Mouse (Mus musculus): ENCODE measurements around the gene Cnpy2. TPM values are rescaled to one million over a fixed set of nuclear protein-coding genes. Genes with fewer than 3 reads are reported as not detected.
A peak's percentile ranks its signal among the peaks of the same experiment; 100 is the strongest.
"Not testable (repeated sequence)": the region's sequence is repeated elsewhere in the genome, so short reads cannot be mapped to it uniquely, and the experiment has no call there.

The Cnpy2 gene
- polyA plus RNA-seq, 1 experiment from 2014 or later, result 184 TPM

GRCm38 (mm10) chr10:128332358-128333249 lies 10.3 kb downstream of the Cnpy2 start:
- H3K36me3 ChIP-seq (ENCODE audit: control insufficient read depth, insufficient read depth); H3K27me3 ChIP-seq (ENCODE audit: control insufficient read depth, insufficient read depth, low read length); ATAC-seq (replicated peaks; ENCODE audit: extremely low read depth, insufficient read depth, low FRiP score); H3K4me3 ChIP-seq (ENCODE audit: low read length); H3K27ac ChIP-seq (ENCODE audit: low read length); H3K9me3 ChIP-seq (replicated peaks; ENCODE audit: control insufficient read depth, low read length); H3K4me2 ChIP-seq (ENCODE audit: low read depth, low read length); H3K9ac ChIP-seq (ENCODE audit: low read length): not testable (repeated sequence)
- WGBS, result 81% methylated on average over 6 of the region's 6 CpGs
- H3K4me1 ChIP-seq (ENCODE audit: control insufficient read depth, insufficient read depth, low read length), result peaks cover 12% of the 10 kb centered on the region

- Histone ChIP-seq H3K4me2 (ENCODE audit: low read depth, low read length) (no peak overlapping the region), H3K27ac (ENCODE audit: low read length) (peak overlapping the region; percentile 94), H3K36me3 (ENCODE audit: control insufficient read depth, insufficient read depth) (no peaks in the 10 kb centered on the region), H3K9ac (ENCODE audit: low read length) (no peak overlapping the region), H3K27me3 (ENCODE audit: control insufficient read depth, insufficient read depth, low read length) (no peaks in the 10 kb centered on the region), H3K4me3 (ENCODE audit: low read length) (no peak overlapping the region), H3K9me3 (replicated peaks; ENCODE audit: control insufficient read depth, low read length) (no peaks in the 10 kb centered on the region), H3K4me1 (ENCODE audit: control insufficient read depth, insufficient read depth, low read length) (peaks cover 29% of the 10 kb centered on the region)
- ATAC-seq (replicated peaks; ENCODE audit: extremely low read depth, insufficient read depth, low FRiP score), result no peak
- WGBS, result 1% methylated on average over 4 of the region's 4 CpGs
Measured at GRCm38 (mm10) chr10:128335582-128335981, 13.3 kb downstream of the Cnpy2 start.

DNA sequence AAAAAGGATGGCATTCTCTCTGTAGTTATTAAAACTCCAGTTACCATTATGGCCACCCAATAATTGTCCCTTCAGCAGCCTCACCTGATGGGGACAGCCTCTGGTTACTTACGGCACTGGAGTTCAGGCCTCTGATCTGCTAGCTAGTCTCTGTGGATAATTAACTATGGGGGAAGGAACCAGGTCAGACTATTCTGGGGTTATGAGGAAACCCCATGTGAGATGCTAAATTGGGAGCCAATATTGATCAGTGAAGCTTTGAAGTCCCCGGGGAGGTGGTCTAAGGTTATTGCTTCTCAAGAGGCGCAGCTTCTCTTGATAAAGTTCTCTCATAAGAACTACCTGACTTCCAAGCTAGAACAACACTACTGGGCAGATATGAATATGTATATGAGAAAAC lies 13.9 kb downstream of the Cnpy2 start:
- Histone ChIP-seq H3K27ac (ENCODE audit: low read length) (peak overlapping the region; percentile 94), H3K4me3 (ENCODE audit: low read length) (no peak overlapping the region), H3K9ac (ENCODE audit: low read length) (peak overlapping the region; percentile 42; the same call in 1 of the 2 replicates), H3K9me3 (replicated peaks; ENCODE audit: control insufficient read depth, low read length) (no peaks in the 10 kb centered on the region), H3K27me3 (ENCODE audit: control insufficient read depth, insufficient read depth, low read length) (no peaks in the 10 kb centered on the region), H3K36me3 (ENCODE audit: control insufficient read depth, insufficient read depth) (no peaks in the 10 kb centered on the region), H3K4me1 (ENCODE audit: control insufficient read depth, insufficient read depth, low read length) (peaks cover 31% of the 10 kb centered on the region), H3K4me2 (ENCODE audit: low read depth, low read length) (no peak overlapping the region)
- no peak for ATAC-seq (replicated peaks; ENCODE audit: extremely low read depth, insufficient read depth, low FRiP score)
- 85% methylated on average over 3 of the region's 3 CpGs for WGBS

- no peaks in the 10 kb centered on the region for H3K9me3 ChIP-seq (replicated peaks; ENCODE audit: control insufficient read depth, low read length)
- no peaks in the 10 kb centered on the region for H3K36me3 ChIP-seq (ENCODE audit: control insufficient read depth, insufficient read depth)
- no peaks in the 10 kb centered on the region for H3K27me3 ChIP-seq (ENCODE audit: control insufficient read depth, insufficient read depth, low read length)
- H3K9ac ChIP-seq (ENCODE audit: low read length), result no peak overlapping the region
- peaks cover 35% of the 10 kb centered on the region for H3K4me1 ChIP-seq (ENCODE audit: control insufficient read depth, insufficient read depth, low read length)
- H3K27ac ChIP-seq (ENCODE audit: low read length), result peak overlapping the region; percentile 94
- 70% methylated on average over 3 of the region's 3 CpGs for WGBS
- H3K4me3 ChIP-seq (ENCODE audit: low read length), result no peak overlapping the region
- peak overlapping the region; percentile 77 for H3K4me2 ChIP-seq (ENCODE audit: low read depth, low read length)
- no peak for ATAC-seq (replicated peaks; ENCODE audit: extremely low read depth, insufficient read depth, low FRiP score)
Measured at GRCm38 (mm10) chr10:128336597-128336996, 14.3 kb downstream of the Cnpy2 start.

GRCm38 (mm10) chr10:128337306-128338181 lies 15.3 kb downstream of the Cnpy2 start, which contains the start of gene Cs:
Gene Cs, plus strand, starts transcription at chr10:128337734.
- peak; percentile 98 for ATAC-seq (replicated peaks; ENCODE audit: extremely low read depth, insufficient read depth, low FRiP score)
- Histone ChIP-seq H3K4me2 (ENCODE audit: low read depth, low read length) (peak within 1 kb of the TSS; percentile 86), H3K27ac (ENCODE audit: low read length) (peak within 1 kb of the TSS; percentile 97), H3K36me3 (ENCODE audit: control insufficient read depth, insufficient read depth) (no peaks in the 10 kb centered on the region), H3K4me3 (ENCODE audit: low read length) (peak within 1 kb of the TSS; percentile 100), H3K9me3 (replicated peaks; ENCODE audit: control insufficient read depth, low read length) (no peaks in the 10 kb centered on the region), H3K27me3 (ENCODE audit: control insufficient read depth, insufficient read depth, low read length) (no peaks in the 10 kb centered on the region), H3K9ac (ENCODE audit: low read length) (peak within 1 kb of the TSS; percentile 98), H3K4me1 (ENCODE audit: control insufficient read depth, insufficient read depth, low read length) (peaks cover 40% of the 10 kb centered on the region)
- WGBS, result 1% methylated on average over 60 of the region's 61 CpGs

GRCm38 (mm10) chr10:128338415-128338814 lies 16.2 kb downstream of the Cnpy2 start:
- no peaks in the 10 kb centered on the region for H3K27me3 ChIP-seq (ENCODE audit: control insufficient read depth, insufficient read depth, low read length)
- H3K4me1 ChIP-seq (ENCODE audit: control insufficient read depth, insufficient read depth, low read length), result peaks cover 44% of the 10 kb centered on the region
- H3K4me2 ChIP-seq (ENCODE audit: low read depth, low read length), result peak overlapping the region; percentile 86
- H3K27ac ChIP-seq (ENCODE audit: low read length), result peak overlapping the region; percentile 97
- WGBS, result 10% methylated on average over 5 of the region's 5 CpGs
- no peak for ATAC-seq (replicated peaks; ENCODE audit: extremely low read depth, insufficient read depth, low FRiP score)
- peak overlapping the region; percentile 100 for H3K4me3 ChIP-seq (ENCODE audit: low read length)
- H3K36me3 ChIP-seq (ENCODE audit: control insufficient read depth, insufficient read depth), result no peaks in the 10 kb centered on the region
- peak overlapping the region; percentile 98 for H3K9ac ChIP-seq (ENCODE audit: low read length)
- no peaks in the 10 kb centered on the region for H3K9me3 ChIP-seq (replicated peaks; ENCODE audit: control insufficient read depth, low read length)

DNA sequence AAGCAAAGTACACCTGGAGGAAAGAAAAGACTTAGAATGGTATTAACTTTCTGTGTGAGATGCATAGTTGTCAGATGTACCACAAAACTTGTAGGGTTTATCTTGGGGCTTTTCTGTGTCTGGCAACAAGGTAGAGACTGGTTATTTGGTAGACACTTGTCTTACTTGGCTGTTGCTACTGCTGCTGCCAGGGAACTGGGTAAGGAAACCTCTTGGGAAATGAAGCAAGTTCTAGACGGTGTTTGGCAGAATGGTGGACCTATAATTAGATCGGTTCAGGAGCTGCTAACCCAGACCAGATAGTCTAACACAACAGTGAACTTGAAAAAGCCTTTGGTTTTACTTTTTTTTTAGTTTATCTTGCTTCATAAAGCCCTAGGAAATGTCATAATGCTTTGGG lies 16.7 kb downstream of the Cnpy2 start:
- H3K4me3 ChIP-seq (ENCODE audit: low read length), result peak overlapping the region; percentile 100
- no peak for ATAC-seq (replicated peaks; ENCODE audit: extremely low read depth, insufficient read depth, low FRiP score)
- H3K27me3 ChIP-seq (ENCODE audit: control insufficient read depth, insufficient read depth, low read length), result no peaks in the 10 kb centered on the region
- peak overlapping the region; percentile 97 for H3K27ac ChIP-seq (ENCODE audit: low read length)
- H3K9me3 ChIP-seq (replicated peaks; ENCODE audit: control insufficient read depth, low read length), result no peaks in the 10 kb centered on the region
- WGBS, result 23% methylated on average over 2 of the region's 2 CpGs
- peak overlapping the region; percentile 98 for H3K9ac ChIP-seq (ENCODE audit: low read length)
- H3K4me1 ChIP-seq (ENCODE audit: control insufficient read depth, insufficient read depth, low read length), result peaks cover 49% of the 10 kb centered on the region
- peak overlapping the region; percentile 86 for H3K4me2 ChIP-seq (ENCODE audit: low read depth, low read length)
- no peaks in the 10 kb centered on the region for H3K36me3 ChIP-seq (ENCODE audit: control insufficient read depth, insufficient read depth)

DNA sequence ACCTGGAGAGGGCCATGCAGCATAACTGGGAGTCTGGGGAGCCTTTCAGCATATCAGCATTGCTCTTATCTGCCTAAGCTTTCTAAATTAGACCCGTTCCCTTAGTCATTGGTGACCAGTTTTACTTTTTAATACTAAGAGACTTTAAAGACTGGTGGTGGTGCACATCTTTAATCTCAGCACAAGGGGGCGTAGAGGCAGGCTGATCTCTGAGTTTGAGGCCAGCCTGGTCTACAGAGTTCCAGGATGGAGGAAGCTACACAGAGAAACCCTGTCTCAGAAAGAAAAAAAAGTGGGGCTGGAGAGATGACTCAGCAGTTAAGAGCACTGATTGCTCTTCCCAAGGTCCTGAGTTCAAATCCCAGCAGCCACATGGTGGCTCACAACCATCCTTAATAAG lies 18.0 kb downstream of the Cnpy2 start:
- H3K4me1 ChIP-seq (ENCODE audit: control insufficient read depth, insufficient read depth, low read length), result peaks cover 58% of the 10 kb centered on the region
- H3K36me3 ChIP-seq (ENCODE audit: control insufficient read depth, insufficient read depth), result no peaks in the 10 kb centered on the region
- WGBS, result 48% methylated on average over 2 of the region's 2 CpGs
- no peaks in the 10 kb centered on the region for H3K27me3 ChIP-seq (ENCODE audit: control insufficient read depth, insufficient read depth, low read length)
- H3K4me2 ChIP-seq (ENCODE audit: low read depth, low read length), result no peak overlapping the region
- H3K4me3 ChIP-seq (ENCODE audit: low read length), result no peak overlapping the region
- H3K27ac ChIP-seq (ENCODE audit: low read length), result no peak overlapping the region
- ATAC-seq (replicated peaks; ENCODE audit: extremely low read depth, insufficient read depth, low FRiP score), result no peak
- H3K9ac ChIP-seq (ENCODE audit: low read length), result no peak overlapping the region
- no peaks in the 10 kb centered on the region for H3K9me3 ChIP-seq (replicated peaks; ENCODE audit: control insufficient read depth, low read length)

Measured in heart, embryonic 16.5 days (tissue).